In the genomic region with DNA sequence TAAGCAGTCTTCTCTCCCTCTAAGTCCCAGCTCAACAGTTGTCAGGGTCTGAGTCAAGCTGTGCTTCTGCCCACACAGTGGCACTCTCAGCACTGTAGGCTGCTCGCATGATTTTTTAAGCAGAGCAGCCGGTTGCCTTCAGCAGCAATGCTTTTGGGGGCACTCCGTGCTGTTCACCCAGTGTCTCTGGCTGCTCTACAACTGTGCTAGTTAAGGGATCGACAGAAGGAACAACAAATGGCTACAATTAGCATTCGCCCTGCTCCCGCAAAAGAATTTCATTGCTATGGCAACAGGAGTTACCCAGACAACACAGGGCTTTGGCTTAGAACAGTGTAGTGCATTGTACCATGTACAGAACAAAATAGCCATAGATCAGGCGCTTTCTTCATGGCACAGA, we compare ENCODE assay signal across 10 mouse cellular contexts.
A peak's percentile ranks its signal among the peaks of the same experiment; 100 is the strongest.
DNase-seq lines count a peak whose midpoint lies in the region; ATAC-seq and TF ChIP-seq lines count a peak whose summit lies in the region.
"Had no signal": no experiment of that assay in that cellular context is flagged by ENCODE, and none has a peak within 500 bp of the region (broad histone marks: within the 10 kb centered on the region; RNA-seq: fewer than 3 reads in every experiment).

No protein-coding gene starts in this region.

- no peaks in the 10 kb centered on the region for H3K27me3 ChIP-seq in intestine, embryonic 14.5 days (replicated peaks; ENCODE audit: control insufficient read depth, insufficient read depth, low read length)
- no peaks in the 10 kb centered on the region for H3K27me3 ChIP-seq in intestine, postnatal 0 days (replicated peaks; ENCODE audit: control insufficient read depth, insufficient read depth, low read length)
- no peaks in the 10 kb centered on the region for H3K27me3 ChIP-seq in forebrain, embryonic 12.5 days
- H3K27me3 ChIP-seq in intestine, embryonic 15.5 days (replicated peaks): no peaks in the 10 kb centered on the region
- H3K27me3 ChIP-seq in midbrain, embryonic 10.5 days (ENCODE audit: low read depth, poor library complexity, severe bottlenecking): no peaks in the 10 kb centered on the region
- no peaks in the 10 kb centered on the region for H3K27me3 ChIP-seq in stomach, postnatal 0 days (ENCODE audit: control insufficient read depth, insufficient read depth, low read length)
- H3K27me3 ChIP-seq: CH12.LX had no signal

- H3K4me3 ChIP-seq in intestine, embryonic 14.5 days (ENCODE audit: low read depth, low read length): no peak overlapping the region
- H3K4me3 ChIP-seq in intestine, postnatal 0 days (ENCODE audit: low read depth, low read length): no peak overlapping the region
- peak overlapping the region; percentile 8; the same call in 1 of the 2 replicates for H3K4me3 ChIP-seq in forebrain, embryonic 12.5 days (replicated peaks)
- H3K4me3 ChIP-seq in intestine, embryonic 15.5 days (replicated peaks): no peak overlapping the region
- peak overlapping the region; percentile 35 for H3K4me3 ChIP-seq in midbrain, embryonic 10.5 days
- no peak overlapping the region for H3K4me3 ChIP-seq in stomach, postnatal 0 days (ENCODE audit: low read depth, low read length)
- H3K4me3 ChIP-seq: erythroblast, embryonic 14.5 days had no signal

- no peak for TF ChIP-seq CTCF in intestine, postnatal 0 days (IDR thresholded peaks at IDR 0.05; ENCODE audit: low read depth)
- 0 out of 2 replicates have a peak, but pooled peaks have one; percentile 13 for TF ChIP-seq CTCF in stomach, postnatal 0 days (IDR thresholded peaks at IDR 0.05; ENCODE audit: low read depth)

- H3K4me2 ChIP-seq in intestine, embryonic 14.5 days (ENCODE audit: low read length): no peak overlapping the region
- no peak overlapping the region for H3K4me2 ChIP-seq in intestine, postnatal 0 days (replicated peaks; ENCODE audit: low read depth)
- peak overlapping the region; percentile 41 for H3K4me2 ChIP-seq in forebrain, embryonic 12.5 days
- no peak overlapping the region for H3K4me2 ChIP-seq in intestine, embryonic 15.5 days (replicated peaks)
- no peak overlapping the region for H3K4me2 ChIP-seq in stomach, postnatal 0 days (replicated peaks; ENCODE audit: low read depth)

- peak; percentile 52 for DNase-seq in intestine, embryonic 14.5 days (ENCODE audit: low spot score)
- DNase-seq in midbrain, embryonic 10.5 days (ENCODE audit: low spot score): peak; percentile 73
- no peak for DNase-seq in stomach, postnatal 0 days (ENCODE audit: low spot score)
- DNase-seq in natural killer cell, adult 2 months (ENCODE audit: low spot score in 2 of 2): no peak
- DNase-seq in kidney, adult 11 months: no peak

- H3K9me3 ChIP-seq in intestine, embryonic 14.5 days (ENCODE audit: control insufficient read depth, low read length): no peaks in the 10 kb centered on the region
- H3K9me3 ChIP-seq in intestine, postnatal 0 days (ENCODE audit: control insufficient read depth): no peaks in the 10 kb centered on the region
- no peaks in the 10 kb centered on the region for H3K9me3 ChIP-seq in forebrain, embryonic 12.5 days
- no peaks in the 10 kb centered on the region for H3K9me3 ChIP-seq in intestine, embryonic 15.5 days
- no peaks in the 10 kb centered on the region for H3K9me3 ChIP-seq in midbrain, embryonic 10.5 days (replicated peaks)
- H3K9me3 ChIP-seq in stomach, postnatal 0 days (ENCODE audit: control insufficient read depth, low read length): no peaks in the 10 kb centered on the region

- H3K36me3 ChIP-seq in intestine, embryonic 14.5 days (ENCODE audit: control insufficient read depth, insufficient read depth, low read length): no peaks in the 10 kb centered on the region
- H3K36me3 ChIP-seq in intestine, postnatal 0 days (ENCODE audit: control insufficient read depth, insufficient read depth): no peaks in the 10 kb centered on the region
- 0 out of 2 replicates have a peak, but pooled peaks cover 4% of the 10 kb centered on the region for H3K36me3 ChIP-seq in forebrain, embryonic 12.5 days (replicated peaks)
- no peaks in the 10 kb centered on the region for H3K36me3 ChIP-seq in intestine, embryonic 15.5 days
- peaks cover 6% of the 10 kb centered on the region; the same call in 1 of the 2 replicates for H3K36me3 ChIP-seq in midbrain, embryonic 10.5 days
- H3K36me3 ChIP-seq in stomach, postnatal 0 days (ENCODE audit: control insufficient read depth, insufficient read depth, low read length): no peaks in the 10 kb centered on the region

- ATAC-seq in intestine, embryonic 14.5 days (replicated peaks; ENCODE audit: low FRiP score, low TSS enrichment, low read depth): peak; percentile 55; the same call in 1 of the 2 replicates
- no peak for ATAC-seq in intestine, postnatal 0 days
- ATAC-seq in forebrain, embryonic 12.5 days (ENCODE audit: low FRiP score): peak; percentile 98
- peak; percentile 55 for ATAC-seq in intestine, embryonic 15.5 days
- no peak for ATAC-seq in stomach, postnatal 0 days (ENCODE audit: low FRiP score, low TSS enrichment)

- H3K9ac ChIP-seq in intestine, embryonic 14.5 days (ENCODE audit: low read length): no peak overlapping the region
- no peak overlapping the region for H3K9ac ChIP-seq in intestine, postnatal 0 days (ENCODE audit: low read depth, low read length)
- H3K9ac ChIP-seq in forebrain, embryonic 12.5 days: no peak overlapping the region
- H3K9ac ChIP-seq in intestine, embryonic 15.5 days: no peak overlapping the region
- no peak overlapping the region for H3K9ac ChIP-seq in stomach, postnatal 0 days (ENCODE audit: low read length)

- no peaks in the 10 kb centered on the region; the same call in 1 of the 2 replicates for H3K4me1 ChIP-seq in intestine, embryonic 14.5 days (replicated peaks; ENCODE audit: control insufficient read depth, insufficient read depth, low read length)
- no peaks in the 10 kb centered on the region for H3K4me1 ChIP-seq in intestine, postnatal 0 days (replicated peaks; ENCODE audit: control insufficient read depth, insufficient read depth, low read length)
- H3K4me1 ChIP-seq in forebrain, embryonic 12.5 days: peaks cover 23% of the 10 kb centered on the region
- no peaks in the 10 kb centered on the region for H3K4me1 ChIP-seq in intestine, embryonic 15.5 days (replicated peaks)
- H3K4me1 ChIP-seq in midbrain, embryonic 10.5 days: peaks cover 33% of the 10 kb centered on the region
- H3K4me1 ChIP-seq in stomach, postnatal 0 days (replicated peaks; ENCODE audit: control insufficient read depth, insufficient read depth): no peaks in the 10 kb centered on the region

- no peak overlapping the region for H3K27ac ChIP-seq in intestine, embryonic 14.5 days (ENCODE audit: low read depth)
- no peak overlapping the region for H3K27ac ChIP-seq in intestine, postnatal 0 days (ENCODE audit: low read depth, low read length)
- H3K27ac ChIP-seq in forebrain, embryonic 12.5 days: peak overlapping the region; percentile 85
- H3K27ac ChIP-seq in intestine, embryonic 15.5 days: no peak overlapping the region
- peak overlapping the region; percentile 76 for H3K27ac ChIP-seq in midbrain, embryonic 10.5 days (replicated peaks)
- no peak overlapping the region for H3K27ac ChIP-seq in stomach, postnatal 0 days (replicated peaks)

- WGBS in intestine, embryonic 14.5 days: 33% methylated on average over 7 of the region's 7 CpGs
- 59% methylated on average over 7 of the region's 7 CpGs for WGBS in intestine, postnatal 0 days
- 5% methylated on average over 7 of the region's 7 CpGs for WGBS in forebrain, embryonic 12.5 days
- WGBS in intestine, embryonic 15.5 days: 39% methylated on average over 7 of the region's 7 CpGs
- WGBS in midbrain, embryonic 10.5 days: 10% methylated on average over 7 of the region's 7 CpGs
- 46% methylated on average over 7 of the region's 7 CpGs for WGBS in stomach, postnatal 0 days

- no peak for TF ChIP-seq EP300 in stomach, postnatal 0 days (optimal IDR thresholded peaks at IDR 0.05)

Comparison
In these comparisons a context has a peak if more than half of its experiments do, and no peak if none do; other contexts are left out.
1. ATAC-seq: peak in intestine, embryonic 14.5 days (single experiment), forebrain, embryonic 12.5 days (single experiment) and intestine, embryonic 15.5 days (single experiment); none in intestine, postnatal 0 days (single experiment) and stomach, postnatal 0 days (single experiment).
2. DNase-seq: peak in intestine, embryonic 14.5 days (single experiment) and midbrain, embryonic 10.5 days (single experiment); none in stomach, postnatal 0 days (single experiment), natural killer cell, adult 2 months (0 of 2) and kidney, adult 11 months (single experiment).
3. H3K27ac ChIP-seq: peak in forebrain, embryonic 12.5 days (single experiment) and midbrain, embryonic 10.5 days (single experiment); none in intestine, embryonic 14.5 days (single experiment), intestine, postnatal 0 days (single experiment), intestine, embryonic 15.5 days (single experiment) and stomach, postnatal 0 days (single experiment).
4. H3K4me3 ChIP-seq: peak in forebrain, embryonic 12.5 days (single experiment) and midbrain, embryonic 10.5 days (single experiment); none in intestine, embryonic 14.5 days (single experiment), intestine, postnatal 0 days (single experiment), intestine, embryonic 15.5 days (single experiment) and stomach, postnatal 0 days (single experiment).